Mouse (Mus musculus) bone marrow, adult 2 months (tissue): Measurements from ENCODE around the gene Lasp1.

Experiments used
- CTCF ChIP-seq: fragments of 200-500 bp; IDR thresholded peaks from 2 replicates; pipeline ENCODE4 v1.5.1; 2011; ENCODE audit warnings: low read length, control low read depth; ENCODE audit not compliant: control insufficient read depth, insufficient read depth
- POLR2A ChIP-seq: fragments of 200-500 bp; IDR thresholded peaks from 2 replicates; pipeline ENCODE4 v1.6.1; 2011; ENCODE audit warnings: low read depth, mild to moderate bottlenecking, control low read depth, low read length, borderline replicate concordance; ENCODE audit not compliant: control insufficient read depth

DNA sequence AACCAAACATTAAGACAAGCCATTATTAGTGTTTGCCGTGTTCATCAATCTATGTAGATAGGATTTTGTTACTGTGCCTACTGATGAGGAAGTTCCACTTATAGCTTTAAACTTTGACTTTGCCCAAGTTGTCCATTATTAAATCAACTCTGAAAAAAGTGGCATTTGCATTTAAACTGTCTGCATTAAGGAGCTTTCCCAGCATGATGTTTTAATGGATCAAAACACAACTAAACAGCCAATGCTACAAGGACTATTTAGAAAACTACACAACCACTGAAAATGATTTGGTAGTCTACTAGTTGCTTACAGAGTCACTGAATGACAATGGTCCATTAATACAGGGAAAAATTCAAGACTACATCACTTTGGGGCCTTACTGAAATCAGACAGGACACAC, 19.9 kb upstream of the Lasp1 start:
- TF ChIP-seq POLR2A (no peak), CTCF (no peak)
